Mouse (Mus musculus): ENCODE measurements around the gene Bpifb2. TPM values are rescaled to one million over a fixed set of nuclear protein-coding genes. Genes with fewer than 3 reads are reported as not detected.
A peak's percentile ranks its signal among the peaks of the same experiment; 100 is the strongest.

Gene Bpifb2
- polyA plus RNA-seq, 1 experiment from 2014 or later = not detected

- H3K27ac ChIP-seq (replicated peaks) = no peak overlapping the region
- DNase-seq (ENCODE audit: low spot score) = no peak
- 0 out of 2 replicates have a peak, but pooled peaks cover 3% of the 10 kb centered on the region for H3K9me3 ChIP-seq
- no peaks in the 10 kb centered on the region for H3K36me3 ChIP-seq (replicated peaks)
- no peaks in the 10 kb centered on the region; the same call in 1 of the 2 replicates for H3K27me3 ChIP-seq (replicated peaks; ENCODE audit: low read depth, poor library complexity, severe bottlenecking)
- no peak overlapping the region for H3K4me3 ChIP-seq
- no peaks in the 10 kb centered on the region for H3K4me1 ChIP-seq
- WGBS = 75% methylated on average over 3 of the region's 3 CpGs
Observed at GRCm38 (mm10) chr2:153861960-153862359, 12.9 kb upstream of the Bpifb2 start.

- Histone ChIP-seq H3K4me3 (no peak within 1 kb of the TSS), H3K9me3 (no peaks in the 10 kb centered on the region), H3K27me3 (replicated peaks; ENCODE audit: low read depth, poor library complexity, severe bottlenecking) (no peaks in the 10 kb centered on the region), H3K4me1 (no peaks in the 10 kb centered on the region), H3K36me3 (replicated peaks) (no peaks in the 10 kb centered on the region), H3K27ac (replicated peaks) (no peak within 1 kb of the TSS)
- no peak for DNase-seq (ENCODE audit: low spot score)
- 90% methylated on average over 4 of the region's 4 CpGs for WGBS
Observed at GRCm38 (mm10) chr2:153870984-153871383, 3.9 kb upstream of the Bpifb2 start, which contains the start of gene Sun5. Gene Sun5, minus strand, starts transcription at chr2:153871084.

GRCm38 (mm10) chr2:153899111-153899510 lies 24.3 kb downstream of the Bpifb2 start:
- no peak overlapping the region for H3K27ac ChIP-seq (replicated peaks)
- peaks cover 6% of the 10 kb centered on the region; the same call in 1 of the 2 replicates for H3K4me1 ChIP-seq
- WGBS = 87% methylated on average over 5 of the region's 5 CpGs
- no peak for DNase-seq (ENCODE audit: low spot score)
- no peaks in the 10 kb centered on the region for H3K9me3 ChIP-seq
- H3K4me3 ChIP-seq = no peak overlapping the region
- no peaks in the 10 kb centered on the region for H3K27me3 ChIP-seq (replicated peaks; ENCODE audit: low read depth, poor library complexity, severe bottlenecking)
- no peaks in the 10 kb centered on the region for H3K36me3 ChIP-seq (replicated peaks)

GRCm38 (mm10) chr2:153900088-153900487 lies 25.2 kb downstream of the Bpifb2 start, which contains the start of gene Bpifb6:
Gene Bpifb6, plus strand, starts transcription at chr2:153900388.
- DNase-seq (ENCODE audit: low spot score) = no peak
- Histone ChIP-seq H3K4me3 (no peak within 1 kb of the TSS), H3K9me3 (no peaks in the 10 kb centered on the region), H3K4me1 (peaks cover 6% of the 10 kb centered on the region; the same call in 1 of the 2 replicates), H3K27ac (replicated peaks) (no peak within 1 kb of the TSS), H3K27me3 (replicated peaks; ENCODE audit: low read depth, poor library complexity, severe bottlenecking) (no peaks in the 10 kb centered on the region), H3K36me3 (replicated peaks) (no peaks in the 10 kb centered on the region)
- WGBS = 66% methylated on average over 4 of the region's 4 CpGs

GRCm38 (mm10) chr2:153902726-153903125 lies 27.9 kb downstream of the Bpifb2 start:
- Histone ChIP-seq H3K4me1 (peaks cover 6% of the 10 kb centered on the region; the same call in 1 of the 2 replicates), H3K27ac (replicated peaks) (no peak overlapping the region), H3K36me3 (replicated peaks) (no peaks in the 10 kb centered on the region), H3K9me3 (no peaks in the 10 kb centered on the region), H3K4me3 (no peak overlapping the region), H3K27me3 (replicated peaks; ENCODE audit: low read depth, poor library complexity, severe bottlenecking) (no peaks in the 10 kb centered on the region)
- DNase-seq (ENCODE audit: low spot score) = no peak
- 84% methylated on average over 6 of the region's 6 CpGs for WGBS

GRCm38 (mm10) chr2:153906626-153907025 lies 31.8 kb downstream of the Bpifb2 start:
- DNase-seq (ENCODE audit: low spot score) = no peak
- Histone ChIP-seq H3K4me1 (no peaks in the 10 kb centered on the region), H3K27me3 (replicated peaks; ENCODE audit: low read depth, poor library complexity, severe bottlenecking) (no peaks in the 10 kb centered on the region), H3K36me3 (replicated peaks) (no peaks in the 10 kb centered on the region), H3K9me3 (no peaks in the 10 kb centered on the region), H3K27ac (replicated peaks) (no peak overlapping the region), H3K4me3 (no peak overlapping the region)
- 89% methylated on average over 4 of the region's 4 CpGs for WGBS

GRCm38 (mm10) chr2:153914151-153914550 lies 39.3 kb downstream of the Bpifb2 start:
- no peaks in the 10 kb centered on the region for H3K36me3 ChIP-seq (replicated peaks)
- no peaks in the 10 kb centered on the region for H3K27me3 ChIP-seq (replicated peaks; ENCODE audit: low read depth, poor library complexity, severe bottlenecking)
- H3K4me3 ChIP-seq = no peak overlapping the region
- H3K9me3 ChIP-seq = no peaks in the 10 kb centered on the region
- H3K27ac ChIP-seq (replicated peaks) = no peak overlapping the region
- peaks cover 5% of the 10 kb centered on the region for H3K4me1 ChIP-seq
- 75% methylated on average over 5 of the region's 5 CpGs for WGBS
- DNase-seq (ENCODE audit: low spot score) = no peak

- Histone ChIP-seq H3K36me3 (replicated peaks) (no peaks in the 10 kb centered on the region), H3K27ac (replicated peaks) (no peak within 1 kb of the TSS), H3K4me1 (peaks cover 5% of the 10 kb centered on the region), H3K9me3 (no peaks in the 10 kb centered on the region), H3K27me3 (replicated peaks; ENCODE audit: low read depth, poor library complexity, severe bottlenecking) (no peaks in the 10 kb centered on the region), H3K4me3 (no peak within 1 kb of the TSS)
- DNase-seq (ENCODE audit: low spot score) = no peak
- 55% methylated on average over 8 of the region's 8 CpGs for WGBS
Observed at GRCm38 (mm10) chr2:153917930-153918329, 43.1 kb downstream of the Bpifb2 start, which contains the start of gene Bpifb3. Gene Bpifb3, plus strand, starts transcription at chr2:153918230.

GRCm38 (mm10) chr2:153921246-153921645 lies 46.4 kb downstream of the Bpifb2 start:
- H3K4me3 ChIP-seq = no peak overlapping the region
- no peak for DNase-seq (ENCODE audit: low spot score)
- no peaks in the 10 kb centered on the region for H3K9me3 ChIP-seq
- no peak overlapping the region for H3K27ac ChIP-seq (replicated peaks)
- peaks cover 5% of the 10 kb centered on the region for H3K4me1 ChIP-seq
- no peaks in the 10 kb centered on the region for H3K27me3 ChIP-seq (replicated peaks; ENCODE audit: low read depth, poor library complexity, severe bottlenecking)
- no peaks in the 10 kb centered on the region for H3K36me3 ChIP-seq (replicated peaks)
- WGBS = 91% methylated on average over 6 of the region's 6 CpGs

- 39% methylated on average over 3 of the region's 3 CpGs for WGBS
- Histone ChIP-seq H3K36me3 (replicated peaks) (no peaks in the 10 kb centered on the region), H3K9me3 (no peaks in the 10 kb centered on the region), H3K27ac (replicated peaks) (no peak overlapping the region), H3K4me3 (no peak overlapping the region), H3K4me1 (0 out of 2 replicates have a peak, but pooled peaks cover 5% of the 10 kb centered on the region), H3K27me3 (replicated peaks; ENCODE audit: low read depth, poor library complexity, severe bottlenecking) (no peaks in the 10 kb centered on the region)
- DNase-seq (ENCODE audit: low spot score) = peak; percentile 67
Observed at GRCm38 (mm10) chr2:153929871-153930413, 55.1 kb downstream of the Bpifb2 start.

GRCm38 (mm10) chr2:153931125-153931524 lies 56.3 kb downstream of the Bpifb2 start:
- Histone ChIP-seq H3K36me3 (replicated peaks) (no peaks in the 10 kb centered on the region), H3K9me3 (no peaks in the 10 kb centered on the region), H3K4me1 (0 out of 2 replicates have a peak, but pooled peaks cover 5% of the 10 kb centered on the region), H3K27me3 (replicated peaks; ENCODE audit: low read depth, poor library complexity, severe bottlenecking) (no peaks in the 10 kb centered on the region), H3K27ac (replicated peaks) (no peak overlapping the region), H3K4me3 (no peak overlapping the region)
- no peak for DNase-seq (ENCODE audit: low spot score)
- WGBS = 84% methylated on average over 6 of the region's 6 CpGs

GRCm38 (mm10) chr2:153933311-153933710 lies 58.5 kb downstream of the Bpifb2 start:
- H3K9me3 ChIP-seq = no peaks in the 10 kb centered on the region
- H3K27ac ChIP-seq (replicated peaks) = no peak overlapping the region
- 76% methylated on average over 6 of the region's 6 CpGs for WGBS
- no peaks in the 10 kb centered on the region for H3K27me3 ChIP-seq (replicated peaks; ENCODE audit: low read depth, poor library complexity, severe bottlenecking)
- H3K4me1 ChIP-seq = 0 out of 2 replicates have a peak, but pooled peaks cover 5% of the 10 kb centered on the region
- H3K36me3 ChIP-seq (replicated peaks) = no peaks in the 10 kb centered on the region
- H3K4me3 ChIP-seq = no peak overlapping the region
- DNase-seq (ENCODE audit: low spot score) = no peak

GRCm38 (mm10) chr2:153935348-153935747 lies 60.5 kb downstream of the Bpifb2 start:
- no peaks in the 10 kb centered on the region for H3K27me3 ChIP-seq (replicated peaks; ENCODE audit: low read depth, poor library complexity, severe bottlenecking)
- H3K27ac ChIP-seq (replicated peaks) = no peak overlapping the region
- 89% methylated on average over 6 of the region's 6 CpGs for WGBS
- DNase-seq (ENCODE audit: low spot score) = no peak
- H3K4me1 ChIP-seq = 0 out of 2 replicates have a peak, but pooled peaks cover 5% of the 10 kb centered on the region
- no peaks in the 10 kb centered on the region for H3K36me3 ChIP-seq (replicated peaks)
- no peaks in the 10 kb centered on the region for H3K9me3 ChIP-seq
- H3K4me3 ChIP-seq = no peak overlapping the region
